Comparison of ENCODE assay signal across 13 mouse cellular contexts in genomic region chr6:148390630-148391276, GRCm38 (mm10). TPM values are rescaled to one million over a fixed set of nuclear protein-coding genes. Genes with fewer than 3 reads are reported as not detected.
DNase-seq lines count a peak whose midpoint lies in the region; ATAC-seq and TF ChIP-seq lines count a peak whose summit lies in the region.
"Had no signal": no experiment of that assay in that cellular context is flagged by ENCODE, and none has a peak within 500 bp of the region (broad histone marks: within the 10 kb centered on the region; RNA-seq: fewer than 3 reads in every experiment).

No protein-coding gene starts in this region.

- H3K9me3 ChIP-seq in heart, embryonic 13.5 days = no peaks in the 10 kb centered on the region
- H3K9me3 ChIP-seq in forebrain, embryonic 10.5 days = no peaks in the 10 kb centered on the region
- H3K9me3 ChIP-seq: limb, embryonic 12.5 days; midbrain, embryonic 12.5 days had no signal

- H3K4me3 ChIP-seq in gastrocnemius, adult 2 months = peak overlapping the region; percentile 46
- no peak overlapping the region for H3K4me3 ChIP-seq in heart, embryonic 13.5 days
- no peak overlapping the region for H3K4me3 ChIP-seq in forebrain, embryonic 10.5 days
- H3K4me3 ChIP-seq: erythroblast, embryonic 14.5 days; limb, embryonic 12.5 days; midbrain, embryonic 12.5 days had no signal

- ATAC-seq in heart, embryonic 13.5 days (ENCODE audit: extremely low read depth, insufficient number of reproducible peaks, low FRiP score, low TSS enrichment) = no peak
- no peak for ATAC-seq in megakaryocyte progenitor cell, adult 5-6 weeks (replicated peaks; ENCODE audit: poor library complexity)

- no peaks in the 10 kb centered on the region for H3K27me3 ChIP-seq in heart, embryonic 13.5 days (replicated peaks)
- H3K27me3 ChIP-seq in forebrain, embryonic 10.5 days (ENCODE audit: poor library complexity, severe bottlenecking) = no peaks in the 10 kb centered on the region
- H3K27me3 ChIP-seq: limb, embryonic 12.5 days; midbrain, embryonic 12.5 days had no signal

- intact Hi-C loops in gastrocnemius, adult 2 months (cut with DNase I) = loop anchor here (2.0 kb wide), 1 partner anchor 14 kb away; no protein-coding TSS in a partner anchor

- WGBS in heart, embryonic 13.5 days = 11% methylated on average over 4 of the region's 4 CpGs
- 77% methylated on average over 4 of the region's 4 CpGs for WGBS in forebrain, embryonic 10.5 days

- H3K36me3 ChIP-seq in heart, embryonic 13.5 days = 0 out of 2 replicates have a peak, but pooled peaks cover 4% of the 10 kb centered on the region
- no peaks in the 10 kb centered on the region for H3K36me3 ChIP-seq in forebrain, embryonic 10.5 days (replicated peaks)
- H3K36me3 ChIP-seq: limb, embryonic 12.5 days; midbrain, embryonic 12.5 days had no signal

- peak overlapping the region; percentile 81 for H3K27ac ChIP-seq in gastrocnemius, adult 2 months
- H3K27ac ChIP-seq in heart, embryonic 13.5 days (replicated peaks) = peak overlapping the region; percentile 84
- no peak overlapping the region for H3K27ac ChIP-seq in forebrain, embryonic 10.5 days
- H3K27ac ChIP-seq: limb, embryonic 12.5 days; midbrain, embryonic 12.5 days had no signal

- H3K4me2 ChIP-seq in heart, embryonic 13.5 days = peak overlapping the region; percentile 39
- H3K4me2 ChIP-seq: limb, embryonic 12.5 days; midbrain, embryonic 12.5 days had no signal

- H3K9ac ChIP-seq in heart, embryonic 13.5 days = peak overlapping the region; percentile 19; the same call in 1 of the 2 replicates
- H3K9ac ChIP-seq: limb, embryonic 12.5 days; midbrain, embryonic 12.5 days had no signal

- H3K4me1 ChIP-seq in heart, embryonic 13.5 days = peaks cover 32% of the 10 kb centered on the region
- H3K4me1 ChIP-seq in forebrain, embryonic 10.5 days = peaks cover 23% of the 10 kb centered on the region

- no peak for TF ChIP-seq CTCF in gastrocnemius, adult 2 months (IDR thresholded peaks at IDR 0.05)

- peak; percentile 40 for DNase-seq in gastrocnemius, adult 2 months
- no peak for DNase-seq in gastrocnemius, adult 8-10 months (ENCODE audit: low spot score in 2 of 2)
- DNase-seq in kidney, adult 9 months = peak; percentile 64
- peak; percentile 85 for DNase-seq in lung, postnatal 36 days
- no peak for DNase-seq in right cerebral cortex, postnatal 25 days
- DNase-seq in forebrain, embryonic 10.5 days (ENCODE audit: extremely low spot score, low spot score) = no peak
- DNase-seq: cerebellum, adult 8-10 months; thymus, adult 18-20 months had no signal

RNA-seq across cellular contexts. Expression of gene Tmtc1, which starts 53.4 kb away (rescaled TPM):
- 10 to 100 TPM; 55.4 to 64.8 TPM for total RNA-seq in gastrocnemius, adult 2 months (2021)
- 10 to 100 TPM; 52.4 to 83.5 (median 65.3) TPM for total RNA-seq in gastrocnemius, adult 8-10 months (2022)
- 2.0 and 2.1 TPM in 2 replicates for polyA plus RNA-seq in heart, embryonic 13.5 days (2015; fragmentation: Nextera tagmentation; extraction: Ambion mirVana)
- total RNA-seq in megakaryocyte progenitor cell, adult 5-6 weeks (2015) = not detected in 2 replicates
- total RNA-seq in megakaryocyte progenitor cell, adult 5-6 weeks (2017) = 0.03 TPM in 1 of 2 replicates, not detected in the other
- 0.20 and 0.26 TPM in 2 replicates for polyA plus RNA-seq in forebrain, embryonic 10.5 days (2016; fragmentation: Nextera tagmentation; extraction: Ambion mirVana)
- polyA plus RNA-seq: erythroblast, embryonic 14.5 days had no signal

Comparison
In these comparisons a context has a peak if more than half of its experiments do, and no peak if none do; other contexts are left out.
1. DNase-seq: peak in gastrocnemius, adult 2 months (single experiment), kidney, adult 9 months (single experiment) and lung, postnatal 36 days (single experiment); none in gastrocnemius, adult 8-10 months (0 of 2), right cerebral cortex, postnatal 25 days (single experiment) and forebrain, embryonic 10.5 days (single experiment).
2. RNA of gene Tmtc1, which starts 53.4 kb away (total RNA-seq): 52.4 to 83.5 TPM in gastrocnemius, adult 8-10 months and 55.4 to 64.8 TPM in gastrocnemius, adult 2 months; 0.03 TPM in megakaryocyte progenitor cell, adult 5-6 weeks; every median in the first group is over 10 times any median in the second.